Mouse (Mus musculus) inflammation-experienced regulatory T-cells, adult 6 months (primary cell): Measurements from ENCODE around the gene Smo. TPM values are rescaled to one million over a fixed set of nuclear protein-coding genes. Genes with fewer than 3 reads are reported as not detected.
A peak's percentile ranks its signal among the peaks of the same experiment; 100 is the strongest.

ENCODE experiments used
- ATAC-seq: one replicate; pipeline ENCODE4 v1.8.0; 2017
- polyA plus RNA-seq, 3 experiments: library from polyadenylated mRNA; unstranded; fragments of 100-300 nt; shearing (Covaris generic); gene quantifications; one replicate each; pipeline ENCODE4 v1.2.1; 2017

Gene Smo
- not detected for polyA plus RNA-seq

DNA sequence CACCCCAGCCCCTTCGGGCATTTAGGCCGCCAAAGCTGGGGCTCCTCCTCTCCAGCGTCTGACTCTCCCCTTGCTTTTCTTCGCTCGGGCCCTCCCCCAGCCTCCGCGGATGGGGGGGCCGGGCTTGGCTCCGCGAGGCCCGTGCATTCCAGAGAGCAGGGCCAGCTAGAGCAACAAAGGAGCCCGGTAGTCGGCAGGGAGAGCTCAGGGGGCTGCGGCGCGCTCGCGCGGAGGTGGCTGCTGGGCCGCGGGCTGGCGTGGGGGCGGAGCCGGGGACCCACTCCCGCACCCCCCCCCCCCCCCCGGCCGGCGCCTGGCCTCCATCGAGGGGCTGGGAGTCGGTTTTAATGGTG, at the start of gene Smo:
TSS of gene Smo (plus strand) at position 168 of the 353 bp plus-strand sequence.
- ATAC-seq: no peak

DNA sequence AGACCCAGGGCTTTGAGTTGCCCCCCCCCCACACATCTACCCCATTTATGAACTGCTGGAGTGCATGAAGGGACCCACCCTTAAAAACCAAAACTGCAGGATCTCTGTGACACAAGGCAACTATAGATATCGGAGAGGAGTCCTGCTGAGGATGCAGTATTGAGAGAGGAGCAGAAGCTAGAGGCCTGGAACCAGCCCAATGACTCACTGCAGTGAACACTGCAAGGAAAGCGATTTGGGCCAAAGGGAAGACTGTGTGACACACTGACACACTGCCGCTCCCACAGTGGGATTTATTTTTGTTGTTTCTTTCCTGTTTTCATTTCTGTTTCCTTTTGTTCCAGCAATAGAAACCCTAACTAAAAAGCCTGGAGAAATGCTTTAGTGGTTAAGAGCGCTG, 49.4 kb upstream of the Smo start:
- no peak for ATAC-seq

DNA sequence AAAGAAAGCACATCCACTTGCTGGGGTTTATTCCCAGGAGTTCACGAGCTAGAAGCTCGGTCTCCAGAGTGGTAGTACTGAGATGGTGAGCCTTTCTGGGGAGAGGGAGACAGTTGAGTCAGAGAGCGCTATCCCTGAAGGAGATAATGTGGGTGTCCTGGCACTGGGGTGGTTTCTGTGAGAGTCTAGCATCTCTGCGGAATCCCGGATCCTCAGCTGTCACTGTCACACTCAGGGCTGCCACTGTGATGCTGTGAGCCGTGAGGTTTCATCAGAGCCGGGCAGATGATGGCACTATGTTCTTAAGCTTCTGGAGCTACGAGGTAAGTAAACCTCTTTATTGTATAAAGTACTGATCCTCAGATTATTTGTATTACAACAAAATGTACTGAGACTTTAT, 45.8 kb upstream of the Smo start:
- no peak for ATAC-seq

DNA sequence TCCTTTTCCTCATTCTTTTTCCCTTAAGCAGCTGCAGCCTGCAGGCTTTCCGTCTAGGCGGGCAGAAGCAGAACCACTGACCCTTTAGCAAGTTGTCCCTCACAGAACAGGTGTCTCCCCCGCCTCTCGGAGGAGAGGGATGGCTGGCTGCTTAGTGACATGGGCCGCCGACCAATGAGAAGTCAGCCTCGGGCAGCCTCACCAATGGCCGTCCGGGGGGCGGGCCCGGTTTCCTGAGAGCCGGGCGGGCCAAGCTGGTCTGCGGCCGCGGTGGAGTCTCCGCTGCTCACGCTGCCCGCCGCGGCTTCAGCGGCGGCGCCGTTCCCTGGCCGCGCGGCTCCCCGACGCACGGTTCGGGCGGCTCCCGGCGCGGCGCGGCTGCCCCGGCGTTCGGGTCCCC, 41.4 kb upstream of the Smo start, which contains the start of gene Tspan33:
TSS of gene Tspan33 (plus strand) at position 270 of the 400 bp plus-strand sequence.
- peak; percentile 98 for ATAC-seq

DNA sequence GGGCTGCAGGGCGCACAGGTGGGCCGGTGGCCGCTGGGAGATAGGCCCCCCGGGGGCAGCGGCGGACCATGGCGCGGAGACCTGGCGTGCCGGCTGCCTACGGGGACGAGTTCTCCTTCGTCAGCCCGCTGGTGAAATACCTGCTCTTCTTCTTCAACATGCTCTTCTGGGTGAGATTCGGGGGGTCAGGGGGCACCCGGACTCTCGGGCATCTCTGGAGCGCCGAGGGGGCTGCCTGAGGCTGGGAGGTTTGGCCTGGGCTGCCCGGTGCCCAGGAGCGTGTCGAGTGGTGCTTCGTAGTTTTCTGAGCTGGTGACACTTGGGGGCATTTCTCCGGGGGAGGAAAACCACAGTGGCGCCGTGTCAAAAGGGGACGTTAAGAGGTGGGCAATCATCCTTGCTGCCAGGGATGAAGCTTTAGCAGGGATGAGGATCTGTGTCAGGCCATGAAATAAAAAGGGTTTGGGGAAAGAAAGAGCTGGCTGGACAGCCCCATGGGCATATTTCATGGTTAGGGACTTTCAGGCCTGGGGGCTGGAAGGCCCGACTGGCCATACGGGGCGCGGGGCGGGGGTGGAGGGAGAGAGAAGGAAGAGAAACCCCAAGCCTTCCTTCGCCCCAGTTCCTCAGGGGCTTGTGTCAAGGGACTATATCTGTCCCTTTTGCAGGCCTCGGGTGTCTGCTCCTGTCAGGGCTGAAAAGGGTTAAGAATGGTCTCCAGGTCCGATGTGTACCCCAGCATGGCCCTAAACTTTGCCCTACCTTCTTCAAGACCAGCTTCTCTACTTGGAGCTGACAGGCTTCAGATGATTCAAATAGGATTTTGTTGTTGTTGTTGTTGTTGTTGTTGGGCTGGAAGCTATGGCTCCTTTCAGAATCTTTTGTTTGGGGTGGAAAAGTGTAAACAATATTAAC, 40.7 kb upstream of the Smo start:
- ATAC-seq: no peak

DNA sequence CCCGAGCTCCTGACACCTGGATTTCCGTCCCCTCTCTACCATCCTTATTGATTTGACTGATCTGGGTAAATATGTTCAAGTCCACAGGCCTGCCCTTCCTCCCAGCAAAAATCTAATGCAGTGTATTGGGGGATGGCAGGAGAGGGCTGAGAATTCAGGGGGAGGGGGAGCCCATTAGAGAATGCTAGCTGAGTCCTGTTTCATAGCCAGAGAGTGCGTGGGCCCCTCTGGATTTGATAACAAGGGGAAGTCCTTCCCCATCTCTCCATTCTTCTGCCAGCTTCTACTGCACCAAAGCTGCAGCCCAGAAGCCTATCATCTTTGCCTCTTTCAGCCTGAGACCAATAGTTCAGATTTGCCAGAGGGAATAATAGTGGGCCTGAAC, 40.0 kb upstream of the Smo start:
- no peak for ATAC-seq

DNA sequence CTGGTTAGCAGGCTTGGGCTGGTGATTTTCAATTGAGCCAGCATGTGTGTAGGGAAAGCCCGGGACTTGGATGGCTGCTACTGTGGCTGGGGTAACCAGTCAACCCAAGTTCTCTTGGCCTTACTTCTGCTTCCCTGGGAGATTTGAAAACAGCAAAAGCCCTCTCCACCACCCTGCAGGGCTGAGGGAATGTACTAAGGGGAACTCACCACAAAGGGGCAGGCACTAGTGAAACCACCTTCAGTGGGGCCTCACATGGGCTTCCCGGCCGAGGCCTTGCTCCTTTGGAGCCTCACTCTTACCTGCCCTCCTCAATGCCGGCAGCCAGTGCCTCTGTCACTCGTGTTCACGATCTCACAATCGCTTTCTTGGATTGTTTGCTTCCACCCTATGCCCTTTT, 39.3 kb upstream of the Smo start:
- no peak for ATAC-seq

DNA sequence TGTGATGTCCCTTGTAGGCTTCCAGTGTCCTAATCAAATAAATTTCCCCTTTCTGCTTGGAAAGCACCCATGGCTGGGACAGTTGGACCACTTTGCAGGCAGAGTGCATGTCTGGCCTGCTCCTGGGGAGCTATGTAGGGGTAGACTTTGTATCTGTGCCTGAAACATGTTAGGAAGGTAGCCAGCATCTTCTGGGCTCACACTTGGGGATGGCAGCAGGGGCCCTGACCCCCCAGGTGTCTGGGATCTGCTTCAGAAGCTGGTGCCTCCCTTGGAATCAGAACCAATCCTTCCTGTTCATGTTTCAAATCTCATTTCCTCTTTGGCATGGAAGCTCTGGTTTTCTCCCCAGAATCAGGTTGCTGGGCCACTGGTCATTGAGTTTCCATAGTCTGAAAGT, 38.2 kb upstream of the Smo start:
- ATAC-seq: no peak

DNA sequence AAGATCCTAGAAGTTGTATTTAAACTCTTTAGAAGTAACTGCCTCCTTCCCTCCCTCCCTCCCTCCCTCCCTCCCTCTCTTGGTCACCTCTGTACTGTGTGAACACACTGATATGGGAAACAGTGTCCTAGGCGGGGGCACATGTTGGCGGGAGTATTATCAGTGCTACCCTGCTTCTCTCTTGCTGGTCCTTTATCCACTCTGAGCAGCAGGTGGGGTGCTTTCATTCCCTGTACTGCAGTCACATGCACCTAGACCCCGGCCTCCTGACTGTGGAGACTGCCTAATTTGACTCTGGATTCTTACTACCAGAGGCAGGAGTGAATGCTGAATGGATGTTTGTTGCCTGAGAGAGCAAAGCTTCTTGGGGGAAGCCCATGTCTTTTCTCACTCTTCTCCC, 37.8 kb upstream of the Smo start:
- no peak for ATAC-seq

DNA sequence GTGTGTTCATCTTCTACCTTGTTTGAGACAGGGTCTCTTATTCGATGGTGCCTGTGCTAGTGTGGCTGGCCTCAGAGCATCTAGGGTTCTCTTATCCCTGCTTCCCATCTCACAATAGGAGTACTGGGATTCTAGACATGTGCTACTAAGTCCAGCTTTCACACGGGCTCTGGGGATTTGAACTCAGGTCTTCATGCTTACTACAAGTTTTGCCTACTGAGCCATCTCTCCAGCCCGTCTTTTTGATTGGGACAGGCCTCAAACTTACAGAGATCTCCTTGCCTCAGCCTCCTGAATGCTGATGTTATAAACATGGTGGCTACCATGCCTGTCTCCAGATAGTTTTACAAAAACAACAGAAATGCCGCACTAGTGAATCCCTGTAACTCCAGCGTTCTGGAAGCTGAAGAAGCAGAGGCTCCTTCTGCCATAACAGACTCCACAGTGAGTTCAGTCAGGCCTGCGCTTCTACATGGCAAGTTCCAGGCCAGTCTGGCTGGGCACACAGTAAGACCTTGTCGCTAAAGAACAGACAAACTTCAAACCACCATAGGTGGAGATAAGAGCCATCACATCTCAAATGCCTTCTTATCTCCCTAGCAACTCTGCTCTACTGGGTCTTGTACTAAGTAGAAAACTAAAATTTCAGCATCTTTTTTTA, 36.1 kb upstream of the Smo start:
- ATAC-seq: no peak

DNA sequence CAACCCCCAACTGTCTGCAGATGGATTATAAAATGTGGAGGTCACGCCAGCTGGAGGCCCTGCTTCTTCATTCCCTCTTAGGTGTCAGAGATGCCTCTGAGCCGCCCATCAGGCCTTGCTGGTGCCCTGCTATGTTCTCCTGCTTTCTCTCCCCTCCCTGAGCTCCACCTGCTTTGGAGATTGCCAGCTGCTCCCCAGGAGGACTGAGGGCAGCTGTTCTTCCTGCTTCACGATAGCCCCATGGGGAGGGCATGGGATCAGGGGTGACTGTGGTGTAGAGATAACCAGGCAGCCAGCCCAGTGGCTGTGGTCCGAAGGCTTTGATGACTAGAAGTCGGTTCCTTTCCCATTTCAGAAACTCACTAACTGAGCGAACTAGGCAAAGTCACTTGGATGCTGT, 34.3 kb upstream of the Smo start:
- ATAC-seq: no peak

DNA sequence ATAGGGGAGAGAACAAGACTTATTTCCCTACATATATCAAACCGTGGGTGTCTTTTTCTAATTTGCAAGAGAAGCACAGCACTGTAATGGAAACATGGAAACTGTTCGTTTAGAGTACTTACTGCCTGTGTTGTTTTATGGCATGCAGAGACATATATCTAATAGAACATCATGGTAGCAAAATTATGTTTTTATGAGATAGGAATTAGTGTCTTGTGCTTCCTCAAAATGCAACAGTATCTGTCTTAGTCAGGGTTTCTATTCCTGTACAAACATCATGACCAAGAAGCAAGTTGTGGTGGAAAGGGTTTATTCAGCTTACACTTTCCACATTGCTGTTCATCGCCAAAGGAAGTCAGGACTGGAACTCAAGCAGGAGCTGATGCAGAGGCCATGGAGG, 33.2 kb upstream of the Smo start:
- no peak for ATAC-seq

DNA sequence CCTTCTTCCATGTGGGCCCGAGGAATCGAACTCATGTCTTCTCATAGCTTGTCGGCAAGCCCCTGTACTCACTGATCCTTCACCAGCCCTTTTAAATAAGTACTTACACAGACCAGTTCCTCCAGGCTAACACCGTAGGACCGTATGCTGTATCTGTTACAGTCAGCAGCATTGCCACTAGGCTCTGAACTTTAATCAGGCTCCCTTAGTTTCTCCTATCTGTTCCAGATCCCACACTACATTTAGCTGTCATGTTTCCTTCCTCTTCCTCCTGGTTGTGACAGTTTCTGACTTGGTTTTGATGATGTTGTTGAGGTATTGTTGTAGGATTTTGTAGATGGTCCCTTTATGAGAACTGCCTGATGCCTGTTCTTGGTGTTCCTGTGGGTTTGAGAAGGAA, 31.2 kb upstream of the Smo start:
- ATAC-seq: no peak

DNA sequence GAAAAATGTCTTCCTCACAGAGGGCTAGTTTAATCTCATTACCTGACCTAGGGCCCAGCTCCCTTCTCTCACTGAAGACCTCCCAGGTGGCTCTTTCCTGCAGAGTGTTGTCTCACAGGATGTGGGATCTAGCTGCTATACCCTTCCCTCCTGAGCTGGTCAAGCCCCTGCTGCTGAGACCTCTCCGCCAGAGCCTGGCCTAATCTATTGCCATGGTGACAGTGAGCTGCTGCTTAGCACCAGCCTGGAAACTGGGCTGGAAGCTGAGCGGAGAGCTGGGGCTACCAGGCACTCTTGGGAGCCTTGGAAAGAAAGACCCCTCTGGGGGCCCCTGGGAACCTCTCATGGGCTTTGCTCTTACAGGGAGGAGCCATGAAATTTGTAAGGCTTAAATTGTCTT, 27.4 kb upstream of the Smo start:
- ATAC-seq: no peak

DNA sequence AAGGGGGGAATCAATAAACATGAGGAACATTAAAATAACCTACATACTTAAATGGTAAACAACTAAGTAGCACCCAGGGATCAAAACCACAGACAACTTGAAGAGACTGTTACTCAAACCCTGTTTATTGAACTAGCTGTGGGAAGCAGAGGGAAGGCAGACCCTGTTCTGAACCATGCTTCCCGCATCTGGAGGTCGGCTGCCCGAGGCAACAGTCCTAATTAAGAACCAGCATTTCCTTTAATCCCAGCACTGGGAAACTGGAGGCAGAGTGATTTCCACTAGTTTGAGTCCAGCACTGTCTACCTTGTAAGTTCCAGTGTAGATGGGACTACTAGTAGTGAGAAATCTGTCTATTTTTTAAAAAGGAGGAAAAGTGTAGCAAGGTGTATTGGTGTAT, 24.0 kb upstream of the Smo start:
- no peak for ATAC-seq

DNA sequence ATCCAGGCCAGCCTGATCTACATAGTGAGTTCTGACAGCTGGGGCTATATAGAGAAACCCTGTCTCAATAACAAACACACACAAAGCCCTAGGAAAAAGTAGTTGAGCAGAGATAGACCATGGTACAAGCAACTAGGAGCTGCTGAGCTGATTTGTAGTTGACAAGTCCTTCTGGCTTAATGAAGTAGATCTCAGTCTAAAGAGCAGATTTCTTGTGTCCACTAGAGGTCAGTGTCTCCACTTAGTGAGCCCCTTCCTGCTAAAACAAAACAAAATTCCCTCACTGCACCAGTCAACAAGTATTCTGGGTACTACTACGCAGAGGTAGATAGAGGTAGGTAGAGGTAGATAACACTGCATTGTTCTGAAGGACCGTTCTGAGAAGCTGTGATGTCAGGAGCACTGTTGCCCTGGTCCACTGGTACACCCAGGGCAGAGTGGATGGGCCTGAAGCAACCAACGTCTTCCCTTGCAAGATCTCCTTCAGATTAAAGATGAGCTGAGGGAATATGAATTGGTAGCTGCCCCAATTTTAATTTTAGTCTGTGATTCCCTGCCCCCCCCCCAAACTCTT, 23.2 kb upstream of the Smo start:
- peak; percentile 43 for ATAC-seq

DNA sequence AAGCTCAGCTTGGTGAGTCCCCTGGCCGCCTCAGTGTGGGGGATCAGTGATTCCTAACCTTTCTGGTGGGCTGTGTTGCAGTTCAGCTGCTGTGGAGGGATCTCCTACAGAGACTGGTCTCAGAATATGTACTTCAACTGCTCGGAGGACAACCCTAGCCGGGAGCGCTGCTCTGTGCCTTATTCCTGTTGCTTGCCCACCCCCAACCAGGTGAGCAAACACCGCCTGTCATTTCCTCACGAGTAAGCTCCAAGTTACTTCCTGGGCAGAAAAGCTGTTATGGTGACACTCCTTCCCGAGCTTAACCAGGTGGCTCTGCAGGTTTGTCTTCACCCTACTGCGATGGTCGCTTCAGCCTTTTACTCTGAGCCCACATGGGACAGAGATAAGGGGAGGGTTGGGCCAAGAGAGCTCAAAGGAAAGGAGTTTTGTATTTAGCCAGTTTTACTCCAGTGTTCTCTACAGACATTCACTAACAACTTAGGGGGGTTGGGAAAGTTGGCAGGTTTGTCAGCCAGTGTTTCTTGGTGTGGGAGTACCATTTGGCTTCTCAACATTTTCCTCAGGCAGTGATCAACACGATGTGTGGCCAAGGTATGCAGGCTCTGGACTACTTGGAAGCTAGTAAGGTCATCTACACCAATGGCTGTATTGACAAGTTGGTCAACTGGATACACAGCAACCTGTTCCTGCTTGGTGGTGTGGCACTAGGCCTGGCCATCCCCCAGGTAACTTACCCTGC, 18.5 kb upstream of the Smo start:
- no peak for ATAC-seq

DNA sequence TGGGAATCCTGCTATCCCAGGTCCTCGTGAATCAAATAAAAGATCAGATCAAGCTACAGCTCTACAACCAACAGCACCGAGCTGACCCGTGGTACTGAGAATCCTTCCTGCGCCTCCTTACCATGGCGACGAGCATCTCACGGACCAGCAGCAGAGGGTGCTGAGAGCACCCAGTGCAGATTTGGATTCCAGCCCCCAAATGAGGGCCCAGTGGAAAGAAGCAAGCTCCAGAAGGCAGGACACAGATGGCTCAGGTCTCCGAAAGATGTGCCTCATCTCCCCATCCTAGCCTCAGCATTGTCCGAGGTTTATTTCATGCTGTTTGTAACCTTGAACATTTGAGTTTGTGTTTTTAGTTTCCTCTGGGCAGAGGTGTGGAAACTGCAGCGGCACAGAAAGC, 17.8 kb upstream of the Smo start:
- ATAC-seq: no peak

DNA sequence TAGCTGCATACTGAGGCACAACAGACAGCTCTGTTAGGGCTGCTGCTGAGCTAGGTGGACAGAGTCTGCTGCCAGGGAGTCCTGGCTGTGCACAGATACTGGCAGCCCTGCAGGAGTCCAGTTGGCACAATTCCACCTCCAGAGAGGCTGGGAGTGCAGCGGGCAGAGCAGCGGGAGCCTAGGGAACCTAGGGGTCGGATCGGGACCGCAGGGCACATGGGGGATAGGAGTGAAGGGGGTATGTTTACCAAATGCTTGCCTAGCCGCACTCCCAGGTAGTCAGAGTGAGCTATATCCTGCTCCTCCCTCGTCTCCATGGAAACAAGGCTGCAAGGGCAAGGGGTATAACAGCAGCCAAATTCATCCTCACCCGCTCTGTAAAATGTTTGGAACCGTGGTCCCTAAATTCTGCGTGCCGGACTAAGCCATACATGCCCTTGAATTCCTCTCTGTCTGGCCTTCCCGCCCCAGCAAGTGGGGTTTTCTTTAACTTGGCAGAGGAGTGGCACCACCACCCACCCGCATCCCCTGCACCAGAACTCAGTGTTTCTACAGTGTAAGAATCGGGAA, 17.3 kb upstream of the Smo start:
- ATAC-seq: no peak

DNA sequence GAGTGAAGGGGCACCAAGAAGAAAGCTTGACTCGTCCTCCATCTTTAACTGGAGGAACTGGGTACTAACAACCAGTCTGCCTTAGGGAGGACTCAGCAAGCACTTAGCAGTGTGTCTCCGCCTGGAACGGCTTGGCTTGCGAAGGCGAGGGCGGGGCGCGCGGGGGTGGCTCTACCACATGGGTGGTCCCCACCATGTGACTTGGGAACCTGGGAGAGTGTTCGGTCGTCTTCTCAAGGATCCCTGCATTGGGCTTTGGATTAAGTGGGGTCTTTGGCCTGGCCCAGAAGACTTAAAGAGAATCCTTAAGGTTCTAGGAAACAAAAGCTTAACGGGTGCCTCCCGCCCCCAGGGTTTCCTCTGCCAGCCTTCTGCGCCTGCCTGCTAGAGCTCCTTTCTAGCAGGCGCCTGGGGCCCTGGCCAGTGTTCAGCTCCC, 16.4 kb upstream of the Smo start:
- no peak for ATAC-seq

DNA sequence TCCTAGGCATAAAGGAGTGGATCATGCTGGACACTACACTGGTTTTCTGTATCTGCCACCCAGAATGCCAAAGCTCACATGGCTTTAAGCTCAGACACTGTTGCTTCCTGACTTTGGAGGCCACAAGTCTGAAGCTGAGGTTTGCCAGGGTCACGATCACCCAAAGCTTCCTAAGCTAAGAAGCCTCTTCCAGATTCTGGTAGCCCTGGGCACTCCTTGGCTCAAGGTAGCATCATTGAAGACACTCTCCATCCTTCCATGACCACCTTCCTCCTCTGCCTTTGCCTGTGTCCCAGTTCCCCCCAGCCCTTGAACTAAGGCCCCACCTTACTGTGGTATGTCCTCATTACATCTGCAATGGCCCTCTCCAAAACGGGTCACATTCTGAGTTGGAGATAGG, 13.4 kb upstream of the Smo start:
- no peak for ATAC-seq

DNA sequence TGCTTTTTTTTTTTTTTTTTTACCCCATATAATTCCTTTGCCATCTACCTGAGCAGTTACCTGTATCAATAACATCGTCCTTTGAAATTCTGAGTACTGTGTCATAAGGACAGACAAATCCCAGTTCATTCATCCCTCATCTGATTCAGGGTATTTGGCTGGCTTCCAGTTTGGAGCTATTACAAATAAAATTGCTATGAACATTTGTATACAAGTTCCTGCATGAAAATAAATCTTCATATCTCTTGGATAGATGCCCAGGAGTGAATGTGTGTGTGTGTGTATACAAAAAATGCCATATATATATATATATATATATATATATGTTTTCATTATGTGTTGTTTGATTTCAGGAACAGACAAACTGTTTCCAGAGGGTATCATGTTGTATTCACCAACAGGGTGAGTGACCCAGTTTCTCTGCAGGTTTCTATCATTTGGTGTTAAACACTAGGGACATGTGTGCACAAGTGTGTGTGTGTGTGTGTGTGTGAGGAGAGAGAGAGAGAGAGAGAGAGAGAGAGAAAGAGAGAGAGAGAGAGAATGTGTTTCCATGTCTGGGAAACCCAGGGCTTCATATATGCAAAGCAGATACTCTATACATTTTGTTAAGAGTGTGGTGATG, 8.6 kb upstream of the Smo start:
- no peak for ATAC-seq
